Mouse (Mus musculus) MEL (cell line): ENCODE data around the gene Aak1. TPM values are rescaled to one million over a fixed set of nuclear protein-coding genes. Genes with fewer than 3 reads are reported as not detected.

Experiments
- DNase-seq: peaks from one replicate; pipeline ENCODE4 v3.0.0; 2011; ENCODE audit warnings: low read depth, low spot score
- H3K27ac ChIP-seq: 2 replicates; pipeline ENCODE4 v1.5.1; 2012; ENCODE audit warnings: low read depth, mild to moderate bottlenecking, control low read depth, low read length, moderate library complexity; ENCODE audit not compliant: control insufficient read depth
- H3K27me3 ChIP-seq, 2 experiments: fragments of 150-350 bp in 1 of 2; sonication (generic) in 1 of 2; 2 replicates each; pipeline ENCODE4 v1.6.1; 2012; ENCODE audit warnings: low read length in 2 of 2, mild to moderate bottlenecking in 2 of 2, improper control_type of control experiment in 1 of 2, moderate library complexity in 1 of 2; ENCODE audit not compliant: insufficient read depth in 2 of 2, control insufficient read depth in 1 of 2
- H3K36me3 ChIP-seq, 2 experiments: 2 replicates each; pipeline ENCODE4 v1.6.1; 2012 to 2014; ENCODE audit warnings: low read length in 2 of 2, improper control_type of control experiment in 1 of 2, inconsistent platforms in 1 of 2, mild to moderate bottlenecking in 1 of 2; ENCODE audit not compliant: insufficient read depth in 2 of 2, control insufficient read depth in 1 of 2
- H3K4me1 ChIP-seq, 2 experiments: fragments of 150-350 bp in 1 of 2; sonication (generic) in 1 of 2; 2 replicates each; pipeline ENCODE4 v1.6.1; 2012; ENCODE audit warnings: low read length in 2 of 2, improper control_type of control experiment in 1 of 2, mild to moderate bottlenecking in 1 of 2; ENCODE audit not compliant: insufficient read depth in 2 of 2, control insufficient read depth in 1 of 2
- H3K4me3 ChIP-seq, 2 experiments: fragments of 150-350 bp in 1 of 2; sonication (generic) in 1 of 2; 2 replicates each; pipeline ENCODE4 v1.5.1; 2012; ENCODE audit warnings: low read depth in 2 of 2, low read length in 2 of 2, mild to moderate bottlenecking in 2 of 2, moderate library complexity in 2 of 2, control low read depth in 1 of 2, improper control_type of control experiment in 1 of 2; ENCODE audit not compliant: control insufficient read depth in 1 of 2, insufficient read depth in 1 of 2
- H3K79me2 ChIP-seq: 2 replicates; pipeline ENCODE4 v1.6.1; 2012; ENCODE audit warnings: mild to moderate bottlenecking, low read length, moderate library complexity; ENCODE audit not compliant: control insufficient read depth, poor library complexity, insufficient read depth
- H3K9ac ChIP-seq: 2 replicates; pipeline ENCODE4 v1.6.1; 2012; ENCODE audit warnings: low read depth, mild to moderate bottlenecking, control low read depth, low read length, moderate library complexity; ENCODE audit not compliant: control insufficient read depth, poor library complexity, severe bottlenecking
- H3K9me3 ChIP-seq: fragments of 150-350 bp; sonication (generic); replicated peaks from 2 replicates; pipeline ENCODE4 v1.6.1; 2012; ENCODE audit warnings: mild to moderate bottlenecking, low read length, improper control_type of control experiment, moderate library complexity; ENCODE audit not compliant: insufficient read depth
- BHLHE40 ChIP-seq: IDR thresholded peaks from 2 replicates; pipeline ENCODE4 v1.6.1; 2012; ENCODE audit warnings: low read depth, mild to moderate bottlenecking, inconsistent platforms, low read length, improper control_type of control experiment, borderline replicate concordance
- CTCF ChIP-seq, 3 experiments: IDR thresholded peaks in 2 of 3; conservative IDR thresholded peaks in 1 of 3; 2 replicates each; pipeline ENCODE4 v1.5.1; 2011 to 2012; ENCODE audit warnings: low read length in 3 of 3, low read depth in 2 of 3, mild to moderate bottlenecking in 2 of 3, improper control_type of control experiment in 1 of 3, inconsistent platforms in 1 of 3, mixed read lengths in 1 of 3, moderate library complexity in 1 of 3; ENCODE audit not compliant: control insufficient read depth in 1 of 3, insufficient read depth in 1 of 3, poor library complexity in 1 of 3, severe bottlenecking in 1 of 3
- E2F4 ChIP-seq: IDR thresholded peaks from 2 replicates; pipeline ENCODE4 v1.6.1; 2011; ENCODE audit warnings: low read depth, low read length, improper control_type of control experiment, borderline replicate concordance
- ELF1 ChIP-seq: IDR thresholded peaks from 2 replicates; pipeline ENCODE4 v1.6.1; 2014; ENCODE audit warnings: low read depth, mild to moderate bottlenecking, inconsistent platforms, low read length, improper control_type of control experiment, moderate library complexity
- EP300 ChIP-seq, 2 experiments: IDR thresholded peaks; 2 replicates each; pipeline ENCODE4 v1.6.1; 2011; ENCODE audit warnings: improper control_type of control experiment in 2 of 2, low read length in 2 of 2, low read depth in 1 of 2, mild to moderate bottlenecking in 1 of 2
- ETS1 ChIP-seq: IDR thresholded peaks from 2 replicates; pipeline ENCODE4 v1.6.1; 2012; ENCODE audit warnings: low read depth, mild to moderate bottlenecking, inconsistent platforms, low read length, improper control_type of control experiment, moderate library complexity
- GATA1 ChIP-seq: IDR thresholded peaks from 2 replicates; pipeline ENCODE4 v1.6.1; 2011; ENCODE audit warnings: low read depth, low read length, improper control_type of control experiment
- JUND ChIP-seq: IDR thresholded peaks from 2 replicates; pipeline ENCODE4 v1.6.1; 2011; ENCODE audit warnings: low read depth, mild to moderate bottlenecking, improper control_type of control experiment, low read length
- MAFK ChIP-seq: IDR thresholded peaks from 2 replicates; pipeline ENCODE4 v1.6.1; 2011; ENCODE audit warnings: low read depth, mild to moderate bottlenecking, low read length, improper control_type of control experiment, borderline replicate concordance
- MAX ChIP-seq: IDR thresholded peaks from 2 replicates; pipeline ENCODE4 v1.6.1; 2011; ENCODE audit warnings: low read length, improper control_type of control experiment
- MAZ ChIP-seq: IDR thresholded peaks from 2 replicates; pipeline ENCODE4 v1.6.1; 2012; ENCODE audit warnings: low read depth, mild to moderate bottlenecking, inconsistent platforms, low read length, improper control_type of control experiment
- MEF2A ChIP-seq: IDR thresholded peaks from 2 replicates; pipeline ENCODE4 v1.6.1; 2014; ENCODE audit warnings: low read depth, mild to moderate bottlenecking, inconsistent platforms, low read length, improper control_type of control experiment; ENCODE audit not compliant: poor library complexity, insufficient replicate concordance, severe bottlenecking; ENCODE audit errors: extremely low read depth
- MYB ChIP-seq: IDR thresholded peaks from 2 replicates; pipeline ENCODE4 v1.6.1; 2011; ENCODE audit warnings: mild to moderate bottlenecking, low read depth, low read length, improper control_type of control experiment
- NELFE ChIP-seq: IDR thresholded peaks from 2 replicates; pipeline ENCODE4 v1.6.1; 2011; ENCODE audit warnings: low read depth, low read length, improper control_type of control experiment
- NRF1 ChIP-seq: IDR thresholded peaks from 2 replicates; pipeline ENCODE4 v1.6.1; 2014; ENCODE audit warnings: low read depth, mild to moderate bottlenecking, inconsistent platforms, low read length, improper control_type of control experiment, moderate library complexity; ENCODE audit not compliant: poor library complexity, insufficient read depth, severe bottlenecking
- POLR2A ChIP-seq, 2 experiments: IDR thresholded peaks; 2 replicates each; pipeline ENCODE4 v1.6.1; 2011 to 2012; ENCODE audit warnings: low read length in 2 of 2, mild to moderate bottlenecking in 2 of 2, control low read depth in 1 of 2, improper control_type of control experiment in 1 of 2, low read depth in 1 of 2, moderate library complexity in 1 of 2; ENCODE audit not compliant: control insufficient read depth in 1 of 2, insufficient read depth in 1 of 2, poor library complexity in 1 of 2
- POLR2AphosphoS2 ChIP-seq: IDR thresholded peaks from 2 replicates; pipeline ENCODE4 v1.6.1; 2011; ENCODE audit warnings: low read length, improper control_type of control experiment
- POLR2AphosphoS5 ChIP-seq: IDR thresholded peaks from 2 replicates; pipeline ENCODE4 v1.6.1; 2012; ENCODE audit warnings: low read depth, borderline replicate concordance, mild to moderate bottlenecking, inconsistent platforms, low read length, moderate library complexity, mixed read lengths
- RAD21 ChIP-seq: IDR thresholded peaks from 2 replicates; pipeline ENCODE4 v1.6.1; 2011; ENCODE audit warnings: mild to moderate bottlenecking, low read depth, low read length, improper control_type of control experiment
- RCOR1 ChIP-seq: IDR thresholded peaks from 2 replicates; pipeline ENCODE4 v1.6.1; 2012; ENCODE audit warnings: low read depth, mild to moderate bottlenecking, inconsistent platforms, low read length, improper control_type of control experiment
- SMC3 ChIP-seq: IDR thresholded peaks from 2 replicates; pipeline ENCODE4 v1.6.1; 2011; ENCODE audit warnings: low read depth, low read length, improper control_type of control experiment
- TAL1 ChIP-seq: IDR thresholded peaks from 2 replicates; pipeline ENCODE4 v1.6.1; 2012; ENCODE audit warnings: mild to moderate bottlenecking, inconsistent platforms, low read length, moderate library complexity, mixed read lengths
- TBP ChIP-seq: IDR thresholded peaks from 2 replicates; pipeline ENCODE4 v1.8.0; 2011; ENCODE audit warnings: low read depth, low read length, improper control_type of control experiment
- TCF12 ChIP-seq: IDR thresholded peaks from 2 replicates; pipeline ENCODE4 v1.6.1; 2014; ENCODE audit warnings: low read depth, mild to moderate bottlenecking, inconsistent platforms, low read length, improper control_type of control experiment, moderate library complexity
- UBTF ChIP-seq: IDR thresholded peaks from 2 replicates; pipeline ENCODE4 v1.6.1; 2012; ENCODE audit warnings: low read depth, mild to moderate bottlenecking, inconsistent platforms, low read length, improper control_type of control experiment, moderate library complexity, borderline replicate concordance; ENCODE audit not compliant: insufficient read depth
- USF1 ChIP-seq: IDR thresholded peaks from 2 replicates; pipeline ENCODE4 v1.6.1; 2014; ENCODE audit warnings: low read depth, mild to moderate bottlenecking, inconsistent platforms, low read length, improper control_type of control experiment, moderate library complexity
- USF2 ChIP-seq, 2 experiments: IDR thresholded peaks; 2 replicates each; pipeline ENCODE4 v1.6.1; 2011 to 2012; ENCODE audit warnings: improper control_type of control experiment in 2 of 2, low read length in 2 of 2, borderline replicate concordance in 1 of 2, inconsistent platforms in 1 of 2, low read depth in 1 of 2, mild to moderate bottlenecking in 1 of 2; ENCODE audit not compliant: insufficient read depth in 1 of 2
- ZC3H11A ChIP-seq: IDR thresholded peaks from 2 replicates; pipeline ENCODE4 v1.6.1; 2012; ENCODE audit warnings: low read depth, mild to moderate bottlenecking, inconsistent platforms, low read length, improper control_type of control experiment
- ZKSCAN1 ChIP-seq: IDR thresholded peaks from 2 replicates; pipeline ENCODE4 v1.6.1; 2012; ENCODE audit warnings: low read depth, mild to moderate bottlenecking, inconsistent platforms, low read length, improper control_type of control experiment, moderate library complexity
- ZNF384 ChIP-seq: IDR thresholded peaks from 2 replicates; pipeline ENCODE4 v1.6.1; 2012; ENCODE audit warnings: low read depth, mild to moderate bottlenecking, inconsistent platforms, low read length, improper control_type of control experiment
- polyA plus RNA-seq, 2 experiments: library from polyadenylated mRNA; stranded (reverse) in 1 of 2; unstranded in 1 of 2; fragments of >175 nt in 1 of 2; fragments of >200 nt in 1 of 2; gene quantifications; 2 replicates each; pipeline versions ENCODE4 v1.2.1 to v1.2.4; 2012; ENCODE audit warnings: low replicate concordance in 2 of 2, low read depth in 1 of 2; ENCODE audit not compliant: insufficient read length in 2 of 2, insufficient read depth in 1 of 2, missing spikeins in 1 of 2
- total RNA-seq: library from RNA; depleted of rRNA; stranded (reverse); fragments of 300-350 nt; gene quantifications from 2 replicates; pipeline ENCODE4 v1.2.3, GENCODE M21; 2012

Aak1 gene
- total and polyA plus RNA-seq, 3 experiments, result 6.4 to 353 (median 25.4) TPM

- Histone ChIP-seq H3K27ac (no peak overlapping the region), H3K36me3 (peaks cover 3 to 17% of the 10 kb centered on the region in 2 experiments; a peak in 3 of 4 replicates), H3K9me3 (no peaks in the 10 kb centered on the region), H3K9ac (no peak overlapping the region), H3K27me3 (no peaks in the 10 kb centered on the region), H3K4me3 (no peak overlapping the region), H3K4me1 (peaks cover 1 to 9% of the 10 kb centered on the region in 2 experiments; a peak in 2 of 4 replicates), H3K79me2 (no peaks in the 10 kb centered on the region)
- no peak for DNase-seq
- TF ChIP-seq MEF2A (no peak), USF1 (no peak), ETS1 (no peak), UBTF (no peak), MAX (no peak), ZKSCAN1 (no peak), ELF1 (no peak), RAD21 (no peak), EP300 (IDR thresholded peaks at IDR 0.05; ENCODE audit: low read depth in 1 of 2, low read length in 2 of 2) (no peak), ZC3H11A (no peak), MYB (no peak), CTCF (IDR thresholded peaks at IDR 0.05 in 2 of 3, conservative IDR thresholded peaks at IDR 0.05 in 1 of 3; ENCODE audit: control insufficient read depth in 1 of 3, insufficient read depth in 1 of 3, low read depth in 2 of 3, low read length in 3 of 3, poor library complexity in 1 of 3, severe bottlenecking in 1 of 3) (no peak), TCF12 (no peak), TBP (no peak), RCOR1 (no peak), TAL1 (no peak), SMC3 (no peak), POLR2AphosphoS2 (no peak)
These were observed 85.2 kb downstream of the Aak1 start for GRCm38 (mm10) chr6:86934541-86934940.

- Histone ChIP-seq H3K4me1 (peaks cover 7 to 9% of the 10 kb centered on the region in 2 experiments), H3K9me3 (no peaks in the 10 kb centered on the region), H3K4me3 (no peak overlapping the region), H3K27me3 (no peaks in the 10 kb centered on the region), H3K27ac (no peak overlapping the region), H3K79me2 (no peaks in the 10 kb centered on the region), H3K36me3 (peaks cover 12 to 24% of the 10 kb centered on the region in 2 experiments), H3K9ac (no peak overlapping the region)
- DNase-seq, result peak; percentile 79
- TF ChIP-seq SMC3 (no peak), MYB (no peak), ETS1 (no peak), USF2 (IDR thresholded peaks at IDR 0.05; ENCODE audit: borderline replicate concordance in 1 of 2, insufficient read depth in 1 of 2, low read depth in 1 of 2, low read length in 2 of 2) (no peak), ZC3H11A (no peak), JUND (no peak), NELFE (no peak), USF1 (no peak), GATA1 (peak; percentile 77), ZNF384 (no peak), MAX (peak; percentile 63; the same call in 1 of the 2 replicates), MAZ (no peak), NRF1 (peak; percentile 23; the same call in 1 of the 2 replicates), ZKSCAN1 (no peak), EP300 (IDR thresholded peaks at IDR 0.05; ENCODE audit: low read depth in 1 of 2, low read length in 2 of 2) (peak; percentile 67 to 69), POLR2A (IDR thresholded peaks at IDR 0.05; ENCODE audit: control insufficient read depth in 1 of 2, insufficient read depth in 1 of 2, low read depth in 1 of 2, low read length in 2 of 2, poor library complexity in 1 of 2) (no peak), TBP (peak; percentile 53), MAFK (no peak), POLR2AphosphoS5 (no peak), E2F4 (no peak), BHLHE40 (no peak), TCF12 (peak; percentile 78)
These were observed 90.5 kb downstream of the Aak1 start for GRCm38 (mm10) chr6:86939797-86940196.
